Mouse (Mus musculus): ENCODE data around the gene Adnp.

The Adnp gene

DNA sequence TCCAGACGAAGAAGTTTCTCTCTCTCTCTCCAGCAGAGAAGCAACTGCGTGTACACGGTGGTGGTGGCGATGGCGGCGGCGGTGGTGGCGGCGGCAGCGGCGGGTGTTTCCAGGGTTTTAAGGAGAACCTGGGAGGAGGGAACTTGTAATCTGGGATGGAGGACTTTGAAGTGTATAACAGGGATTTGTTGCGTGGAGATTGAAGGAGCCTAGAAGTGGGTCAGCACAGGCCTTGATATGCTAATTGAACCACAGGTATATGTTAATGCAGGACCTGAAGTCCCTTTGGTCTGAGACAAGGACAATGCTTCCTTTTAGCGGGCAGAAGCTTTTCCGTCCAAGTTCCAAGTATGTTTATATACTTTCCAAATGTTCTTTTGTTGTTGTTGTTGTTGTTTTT is 50.6 kb downstream of the Adnp start:
- DNase-seq (ENCODE audit: low spot score): no peak

DNA sequence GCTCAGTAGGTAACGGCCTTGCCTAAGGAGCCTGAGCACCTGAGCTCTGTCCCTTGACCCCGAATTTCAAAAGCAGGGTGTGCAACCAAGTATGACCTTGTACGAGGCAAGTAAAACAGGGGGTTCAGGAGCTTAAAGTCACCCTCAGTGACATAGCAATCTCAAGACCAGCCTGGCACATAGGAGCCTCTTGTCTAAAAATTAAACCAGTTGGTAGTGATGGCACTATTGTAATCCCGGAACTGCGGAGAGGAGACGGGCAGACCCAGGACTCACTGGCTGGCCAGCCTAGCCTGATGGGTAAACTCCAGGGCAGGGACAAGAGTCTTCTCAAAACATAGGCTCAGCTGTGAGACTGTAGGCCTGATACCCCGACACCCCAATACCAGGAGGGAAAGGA is 51.2 kb downstream of the Adnp start:
- no peak for DNase-seq (ENCODE audit: low spot score)

- DNase-seq (ENCODE audit: low spot score): peak; percentile 89
These were observed 52.6 kb downstream of the Adnp start for GRCm38 (mm10) chr2:168154090-168154881.

DNA sequence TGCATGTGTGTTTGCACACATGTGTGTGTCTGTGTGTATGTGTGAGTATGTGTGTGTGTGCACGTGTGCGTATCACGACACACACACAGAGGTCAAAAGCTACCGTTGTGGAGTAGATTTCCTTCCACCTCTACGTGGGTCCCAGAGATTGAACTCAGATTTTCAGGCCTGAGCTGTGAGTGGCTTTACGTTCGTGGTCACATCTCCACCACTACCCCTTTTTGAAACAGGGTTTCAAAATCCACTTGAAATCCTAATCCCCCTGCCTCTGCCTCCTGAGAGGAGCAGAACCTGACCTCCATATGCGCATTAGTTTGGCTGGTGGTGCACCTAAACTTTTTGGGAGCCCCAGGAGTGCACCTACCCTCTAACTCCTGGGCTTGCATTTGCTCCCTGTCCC is 57.7 kb downstream of the Adnp start:
- DNase-seq (ENCODE audit: low spot score): no peak

- no peak for DNase-seq (ENCODE audit: low spot score)
These were observed 59.0 kb downstream of the Adnp start for GRCm38 (mm10) chr2:168147722-168148432.

- peak; percentile 65 for DNase-seq (ENCODE audit: low spot score)
These were observed 61.5 kb downstream of the Adnp start for GRCm38 (mm10) chr2:168145437-168145836.

DNA sequence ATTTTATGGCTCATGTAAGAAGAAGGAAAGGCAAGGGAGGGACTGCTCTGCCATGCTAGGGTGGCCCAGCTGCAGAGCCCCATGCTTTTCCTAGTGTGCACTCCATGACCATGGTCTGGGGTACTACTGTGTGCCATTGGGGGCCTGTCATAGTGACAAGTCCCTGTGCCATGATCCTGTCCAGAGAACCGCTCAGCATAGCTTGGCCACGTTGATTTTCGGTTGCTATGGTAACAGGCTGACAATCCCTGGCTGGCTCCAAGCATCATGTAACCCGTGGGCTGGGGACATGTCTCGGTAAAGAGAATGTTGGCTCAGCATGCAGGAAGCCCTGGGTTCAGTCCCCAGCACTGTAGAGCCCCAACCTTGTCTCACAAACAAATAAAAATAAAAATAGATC is 63.1 kb downstream of the Adnp start:
- peak; percentile 40 for DNase-seq (ENCODE audit: low spot score)

DNA sequence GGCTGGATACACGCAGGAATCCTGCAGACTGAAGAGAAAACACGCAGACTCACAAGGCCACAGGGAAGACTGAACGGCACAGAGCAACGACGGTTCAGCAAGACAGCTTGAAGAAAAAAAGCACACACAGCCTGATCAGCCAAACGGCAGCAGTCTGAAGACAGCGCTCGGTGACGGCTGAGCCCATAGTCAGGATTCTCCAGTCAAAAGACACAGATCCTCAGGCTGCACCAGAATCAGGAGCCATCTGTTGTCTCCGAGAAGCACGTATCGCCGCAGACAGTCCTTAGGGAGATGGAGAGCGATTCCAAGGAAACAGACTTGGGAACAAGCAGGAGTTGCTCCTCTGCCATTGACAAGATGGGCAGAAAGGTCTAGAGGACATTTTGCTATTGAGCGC is 69.8 kb downstream of the Adnp start:
- DNase-seq (ENCODE audit: low spot score): no peak

Data from MN1 (cell line).